Mouse (Mus musculus): ENCODE measurements at regions not wholly inside any gene's neighbourhood (a gene's known extent, or its start where the extent isn't known, plus 50 kb on each side); places are given as distances from the start of the nearest gene placed in this dataset.

GRCm38 (mm10) chr2:131436149-131436548, 55.1 kb upstream of the Smox start:
- Histone ChIP-seq H3K4me3 (ENCODE audit: low read depth, low read length) (no peak overlapping the region), H3K27me3 (ENCODE audit: control insufficient read depth, insufficient read depth, low read length) (no peaks in the 10 kb centered on the region), H3K9ac (ENCODE audit: low read length) (no peak overlapping the region), H3K27ac (ENCODE audit: low read depth, low read length) (no peak overlapping the region), H3K4me1 (ENCODE audit: control insufficient read depth, insufficient read depth, low read length) (no peaks in the 10 kb centered on the region), H3K4me2 (ENCODE audit: low read depth) (no peak overlapping the region), H3K36me3 (ENCODE audit: control insufficient read depth, insufficient read depth, low read length) (no peaks in the 10 kb centered on the region), H3K9me3 (ENCODE audit: control insufficient read depth, low read length) (no peaks in the 10 kb centered on the region)
- DNase-seq (ENCODE audit: low spot score), result no peak
- ATAC-seq (ENCODE audit: insufficient read depth, low FRiP score, low TSS enrichment), result no peak
- 83% methylated on average over 9 of the region's 9 CpGs for WGBS

GRCm38 (mm10) chr2:131430474-131430873, 60.8 kb upstream of the Smox start:
- 90% methylated on average over 4 of the region's 4 CpGs for WGBS
- H3K9me3 ChIP-seq (ENCODE audit: control insufficient read depth, low read length), result no peaks in the 10 kb centered on the region
- no peak overlapping the region for H3K9ac ChIP-seq (ENCODE audit: low read length)
- no peaks in the 10 kb centered on the region for H3K4me1 ChIP-seq (ENCODE audit: control insufficient read depth, insufficient read depth, low read length)
- no peaks in the 10 kb centered on the region for H3K27me3 ChIP-seq (ENCODE audit: control insufficient read depth, insufficient read depth, low read length)
- ATAC-seq (ENCODE audit: insufficient read depth, low FRiP score, low TSS enrichment), result no peak
- H3K4me2 ChIP-seq (ENCODE audit: low read depth), result no peak overlapping the region
- no peak overlapping the region for H3K4me3 ChIP-seq (ENCODE audit: low read depth, low read length)
- no peaks in the 10 kb centered on the region for H3K36me3 ChIP-seq (ENCODE audit: control insufficient read depth, insufficient read depth, low read length)
- H3K27ac ChIP-seq (ENCODE audit: low read depth, low read length), result no peak overlapping the region
- DNase-seq (ENCODE audit: low spot score), result no peak

- no peaks in the 10 kb centered on the region for H3K4me1 ChIP-seq (ENCODE audit: control insufficient read depth, insufficient read depth, low read length)
- H3K36me3 ChIP-seq (ENCODE audit: control insufficient read depth, insufficient read depth, low read length), result no peaks in the 10 kb centered on the region
- DNase-seq (ENCODE audit: low spot score), result no peak
- ATAC-seq (ENCODE audit: insufficient read depth, low FRiP score, low TSS enrichment), result no peak
- 80% methylated on average over 4 of the region's 4 CpGs for WGBS
- no peak overlapping the region for H3K9ac ChIP-seq (ENCODE audit: low read length)
- H3K27ac ChIP-seq (ENCODE audit: low read depth, low read length), result no peak overlapping the region
- no peak overlapping the region for H3K4me3 ChIP-seq (ENCODE audit: low read depth, low read length)
- H3K27me3 ChIP-seq (ENCODE audit: control insufficient read depth, insufficient read depth, low read length), result no peaks in the 10 kb centered on the region
- no peak overlapping the region for H3K4me2 ChIP-seq (ENCODE audit: low read depth)
- H3K9me3 ChIP-seq (ENCODE audit: control insufficient read depth, low read length), result no peaks in the 10 kb centered on the region
Measured at GRCm38 (mm10) chr2:131428089-131428488, 63.2 kb upstream of the Smox start.

- DNase-seq (ENCODE audit: low spot score) (no peak), ATAC-seq (ENCODE audit: insufficient read depth, low FRiP score, low TSS enrichment) (no peak)
- H3K36me3 ChIP-seq (ENCODE audit: control insufficient read depth, insufficient read depth, low read length), result no peaks in the 10 kb centered on the region
- no peaks in the 10 kb centered on the region for H3K9me3 ChIP-seq (ENCODE audit: control insufficient read depth, low read length)
- H3K27me3 ChIP-seq (ENCODE audit: control insufficient read depth, insufficient read depth, low read length), result no peaks in the 10 kb centered on the region
- no peak overlapping the region for H3K4me3 ChIP-seq (ENCODE audit: low read depth, low read length)
- H3K27ac ChIP-seq (ENCODE audit: low read depth, low read length), result no peak overlapping the region
- H3K4me1 ChIP-seq (ENCODE audit: control insufficient read depth, insufficient read depth, low read length), result no peaks in the 10 kb centered on the region
- H3K9ac ChIP-seq (ENCODE audit: low read length), result no peak overlapping the region
- H3K4me2 ChIP-seq (ENCODE audit: low read depth), result no peak overlapping the region
Measured at GRCm38 (mm10) chr2:131426941-131427340, 64.4 kb upstream of the Smox start.

GRCm38 (mm10) chr2:131423616-131424320, 67.5 kb upstream of the Smox start:
- DNase-seq (ENCODE audit: low spot score), result no peak
- H3K4me3 ChIP-seq (ENCODE audit: low read depth, low read length), result no peak overlapping the region
- no peaks in the 10 kb centered on the region for H3K9me3 ChIP-seq (ENCODE audit: control insufficient read depth, low read length)
- H3K4me2 ChIP-seq (ENCODE audit: low read depth), result no peak overlapping the region
- 72% methylated on average over 11 of the region's 11 CpGs for WGBS
- H3K27ac ChIP-seq (ENCODE audit: low read depth, low read length), result no peak overlapping the region
- ATAC-seq (ENCODE audit: insufficient read depth, low FRiP score, low TSS enrichment), result no peak
- H3K27me3 ChIP-seq (ENCODE audit: control insufficient read depth, insufficient read depth, low read length), result no peaks in the 10 kb centered on the region
- no peaks in the 10 kb centered on the region for H3K36me3 ChIP-seq (ENCODE audit: control insufficient read depth, insufficient read depth, low read length)
- H3K4me1 ChIP-seq (ENCODE audit: control insufficient read depth, insufficient read depth, low read length), result no peaks in the 10 kb centered on the region
- no peak overlapping the region for H3K9ac ChIP-seq (ENCODE audit: low read length)

GRCm38 (mm10) chr2:131422907-131423445, 68.3 kb upstream of the Smox start:
- no peaks in the 10 kb centered on the region for H3K9me3 ChIP-seq (ENCODE audit: control insufficient read depth, low read length)
- no peaks in the 10 kb centered on the region for H3K4me1 ChIP-seq (ENCODE audit: control insufficient read depth, insufficient read depth, low read length)
- peak overlapping the region; percentile 77 for H3K4me2 ChIP-seq (ENCODE audit: low read depth)
- no peak overlapping the region for H3K27ac ChIP-seq (ENCODE audit: low read depth, low read length)
- DNase-seq (ENCODE audit: low spot score), result peak; percentile 75
- H3K27me3 ChIP-seq (ENCODE audit: control insufficient read depth, insufficient read depth, low read length), result no peaks in the 10 kb centered on the region
- ATAC-seq (ENCODE audit: insufficient read depth, low FRiP score, low TSS enrichment), result peak; percentile 87
- under 1% methylated on average over 13 of the region's 13 CpGs for WGBS
- H3K4me3 ChIP-seq (ENCODE audit: low read depth, low read length), result peak overlapping the region; percentile 41
- no peaks in the 10 kb centered on the region for H3K36me3 ChIP-seq (ENCODE audit: control insufficient read depth, insufficient read depth, low read length)
- peak overlapping the region; percentile 48 for H3K9ac ChIP-seq (ENCODE audit: low read length)

- DNase-seq (ENCODE audit: low spot score) (no peak), ATAC-seq (ENCODE audit: insufficient read depth, low FRiP score, low TSS enrichment) (no peak)
- WGBS, result 68% methylated on average over 7 of the region's 7 CpGs
- Histone ChIP-seq H3K9ac (ENCODE audit: low read length) (no peak overlapping the region), H3K27me3 (ENCODE audit: control insufficient read depth, insufficient read depth, low read length) (no peaks in the 10 kb centered on the region), H3K4me3 (ENCODE audit: low read depth, low read length) (no peak overlapping the region), H3K27ac (ENCODE audit: low read depth, low read length) (no peak overlapping the region), H3K36me3 (ENCODE audit: control insufficient read depth, insufficient read depth, low read length) (no peaks in the 10 kb centered on the region), H3K4me1 (ENCODE audit: control insufficient read depth, insufficient read depth, low read length) (no peaks in the 10 kb centered on the region), H3K9me3 (ENCODE audit: control insufficient read depth, low read length) (no peaks in the 10 kb centered on the region), H3K4me2 (ENCODE audit: low read depth) (no peak overlapping the region)
Measured at GRCm38 (mm10) chr2:131418130-131418529, 65.4 kb upstream of the Rnf24 start.

GRCm38 (mm10) chr2:131417472-131417871, 64.8 kb upstream of the Rnf24 start:
- DNase-seq (ENCODE audit: low spot score) (no peak), ATAC-seq (ENCODE audit: insufficient read depth, low FRiP score, low TSS enrichment) (no peak)
- no peak overlapping the region for H3K9ac ChIP-seq (ENCODE audit: low read length)
- H3K27ac ChIP-seq (ENCODE audit: low read depth, low read length), result no peak overlapping the region
- no peak overlapping the region for H3K4me3 ChIP-seq (ENCODE audit: low read depth, low read length)
- WGBS, result 86% methylated on average over 2 of the region's 2 CpGs
- H3K4me2 ChIP-seq (ENCODE audit: low read depth), result no peak overlapping the region
- H3K36me3 ChIP-seq (ENCODE audit: control insufficient read depth, insufficient read depth, low read length), result no peaks in the 10 kb centered on the region
- H3K4me1 ChIP-seq (ENCODE audit: control insufficient read depth, insufficient read depth, low read length), result no peaks in the 10 kb centered on the region
- no peaks in the 10 kb centered on the region for H3K9me3 ChIP-seq (ENCODE audit: control insufficient read depth, low read length)
- no peaks in the 10 kb centered on the region for H3K27me3 ChIP-seq (ENCODE audit: control insufficient read depth, insufficient read depth, low read length)

- Histone ChIP-seq H3K27ac (ENCODE audit: low read depth, low read length) (no peak overlapping the region), H3K9ac (ENCODE audit: low read length) (no peak overlapping the region), H3K36me3 (ENCODE audit: control insufficient read depth, insufficient read depth, low read length) (no peaks in the 10 kb centered on the region), H3K9me3 (ENCODE audit: control insufficient read depth, low read length) (no peaks in the 10 kb centered on the region), H3K4me1 (ENCODE audit: control insufficient read depth, insufficient read depth, low read length) (no peaks in the 10 kb centered on the region), H3K4me2 (ENCODE audit: low read depth) (no peak overlapping the region), H3K27me3 (ENCODE audit: control insufficient read depth, insufficient read depth, low read length) (no peaks in the 10 kb centered on the region), H3K4me3 (ENCODE audit: low read depth, low read length) (no peak overlapping the region)
- DNase-seq (ENCODE audit: low spot score), result peak; percentile 57
- WGBS, result 52% methylated on average over 6 of the region's 6 CpGs
- ATAC-seq (ENCODE audit: insufficient read depth, low FRiP score, low TSS enrichment), result no peak
Measured at GRCm38 (mm10) chr2:131416482-131416881, 63.8 kb upstream of the Rnf24 start.

All from neural tube, embryonic 11.5 days (tissue).